Mouse (Mus musculus): ENCODE measurements around the gene Gtf3c5.

Gene Gtf3c5

DNA sequence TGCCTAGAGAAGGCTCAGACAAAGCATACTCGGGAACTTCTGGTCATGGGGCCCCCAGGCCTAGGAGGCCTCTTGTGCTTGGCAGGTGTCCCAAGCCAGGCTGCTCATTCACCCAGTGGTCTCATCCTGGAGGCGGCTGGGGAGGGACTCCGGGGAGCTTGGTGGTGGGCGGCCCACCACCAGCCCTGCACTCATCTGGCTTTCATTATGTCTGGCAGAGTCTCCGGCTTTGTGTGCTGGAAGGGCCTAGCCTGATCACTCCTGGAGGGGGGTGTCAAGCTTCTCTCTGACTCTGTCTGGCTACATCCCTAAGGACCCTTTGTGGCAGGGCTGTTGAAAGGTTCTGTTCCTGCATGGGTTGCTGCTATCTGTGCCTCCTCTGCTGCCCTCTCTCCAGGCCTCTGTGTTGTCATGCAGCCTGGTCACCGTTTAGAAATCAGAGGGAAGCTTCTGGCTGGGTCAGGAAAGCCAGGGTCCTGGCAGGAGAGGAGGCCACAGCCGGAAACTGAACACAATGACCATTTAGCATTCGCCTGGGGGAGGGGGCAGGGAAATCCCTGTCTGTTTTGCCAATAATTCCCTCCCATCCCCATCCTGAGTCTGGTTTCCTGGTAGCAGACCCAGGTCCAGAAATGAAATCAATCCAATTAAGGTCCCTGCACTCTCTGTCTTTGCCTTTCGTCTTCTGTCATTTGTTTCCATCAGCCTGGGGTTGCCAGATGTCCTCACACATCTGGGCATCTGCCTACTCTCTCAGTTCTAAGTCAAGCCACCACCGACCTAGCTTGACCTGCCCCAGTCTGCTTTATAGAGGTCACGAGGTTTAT is 48.9 kb downstream of the Gtf3c5 start:
- DNase-seq (ENCODE audit: low read depth) = no peak

- DNase-seq (ENCODE audit: low read depth) = no peak
These were observed 49.6 kb downstream of the Gtf3c5 start for GRCm38 (mm10) chr2:28533901-28534435.

GRCm38 (mm10) chr2:28532938-28533771 is 50.4 kb downstream of the Gtf3c5 start:
- DNase-seq (ENCODE audit: low read depth) = peak; percentile 83

- peak; percentile 73 for DNase-seq (ENCODE audit: low read depth)
These were observed 53.2 kb downstream of the Gtf3c5 start for GRCm38 (mm10) chr2:28530311-28530710.

- no peak for DNase-seq (ENCODE audit: low read depth)
These were observed 53.7 kb downstream of the Gtf3c5 start for GRCm38 (mm10) chr2:28529856-28530255.

GRCm38 (mm10) chr2:28528354-28528730 is 55.2 kb downstream of the Gtf3c5 start:
- no peak for DNase-seq (ENCODE audit: low read depth)

- no peak for DNase-seq (ENCODE audit: low read depth)
These were observed 55.9 kb downstream of the Gtf3c5 start for GRCm38 (mm10) chr2:28527436-28528353.

DNA sequence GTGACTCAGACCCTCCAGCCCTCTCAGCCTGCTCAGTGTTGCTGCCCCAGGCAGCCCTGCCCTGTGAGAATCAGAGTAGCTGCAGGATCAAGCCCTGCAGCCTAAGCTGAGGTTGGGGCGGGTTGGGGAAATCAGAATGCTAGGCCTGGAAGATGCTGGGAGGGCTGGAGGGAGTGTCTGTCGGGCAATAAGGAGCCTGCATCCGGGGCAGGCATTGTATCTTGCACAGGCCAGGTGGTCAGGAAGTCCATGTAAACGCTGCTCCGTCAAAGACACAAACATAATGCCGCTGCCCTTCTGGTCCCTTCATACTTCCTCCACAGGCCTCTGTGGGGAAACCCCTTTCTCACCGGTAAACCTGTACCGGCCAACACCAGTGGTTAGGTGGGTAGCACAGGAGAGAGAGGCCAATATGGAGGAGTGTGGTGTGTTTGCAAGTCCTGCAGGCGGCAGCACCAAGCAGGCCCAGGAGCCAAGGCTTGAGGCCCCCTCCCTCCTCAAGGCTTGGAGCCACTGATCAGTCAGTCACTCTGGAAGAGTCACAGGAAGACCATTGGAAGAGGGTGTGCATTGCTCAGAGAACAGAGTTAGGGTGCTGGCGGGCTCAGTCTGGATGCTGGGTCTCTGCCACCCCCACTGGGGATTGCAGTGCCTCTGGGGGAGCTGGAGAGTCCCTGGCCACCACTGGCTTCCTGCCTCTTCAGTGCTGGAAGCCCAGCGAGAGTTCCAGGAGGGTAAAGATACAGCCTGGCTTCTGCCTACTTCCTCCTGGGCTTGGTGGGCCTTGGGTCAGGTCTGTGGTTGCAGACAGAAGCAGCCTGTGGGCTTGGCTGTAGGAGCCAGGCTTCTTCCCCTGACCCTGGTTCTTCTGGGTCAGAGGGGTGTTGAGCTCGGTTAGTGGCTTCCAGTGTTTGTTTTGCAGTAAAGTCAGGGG is 57.3 kb downstream of the Gtf3c5 start:
- peak; percentile 81 for DNase-seq (ENCODE audit: low read depth)

DNA sequence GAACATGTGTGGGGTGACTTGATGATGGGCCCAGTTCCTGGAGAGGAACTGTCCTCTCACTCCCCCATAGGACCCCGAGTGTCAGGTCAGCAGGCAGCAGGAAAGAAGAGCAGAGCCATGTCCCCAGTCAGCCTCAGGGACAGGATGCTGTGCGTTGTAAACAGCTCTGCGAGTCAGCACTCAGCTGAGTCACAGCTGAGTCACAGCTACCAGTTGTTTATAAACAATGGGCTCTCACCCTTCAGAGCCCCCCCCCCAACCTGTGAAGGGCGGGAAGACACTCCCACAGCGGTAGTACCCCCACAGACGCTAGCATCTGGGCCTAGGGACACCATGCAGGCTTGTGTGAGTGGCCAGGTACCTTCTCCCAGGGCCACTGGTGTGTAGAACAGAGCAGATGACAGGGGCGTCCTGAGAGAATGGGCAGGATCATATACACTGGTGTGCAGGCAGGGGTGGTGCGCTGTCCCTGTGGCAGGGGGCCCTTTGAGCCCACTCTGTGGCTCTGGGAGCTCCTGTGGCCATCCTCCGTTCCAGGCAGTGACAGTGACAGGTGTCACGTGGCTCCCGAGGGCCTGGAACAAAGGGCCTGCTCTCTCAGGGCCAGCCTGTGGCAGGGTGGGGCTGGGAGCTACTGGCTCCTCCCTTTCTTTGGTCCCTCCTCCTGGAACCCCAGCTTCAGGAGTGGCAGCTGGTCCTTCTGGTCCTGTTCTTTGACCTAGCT is 58.2 kb downstream of the Gtf3c5 start:
- no peak for DNase-seq (ENCODE audit: low read depth)

DNA sequence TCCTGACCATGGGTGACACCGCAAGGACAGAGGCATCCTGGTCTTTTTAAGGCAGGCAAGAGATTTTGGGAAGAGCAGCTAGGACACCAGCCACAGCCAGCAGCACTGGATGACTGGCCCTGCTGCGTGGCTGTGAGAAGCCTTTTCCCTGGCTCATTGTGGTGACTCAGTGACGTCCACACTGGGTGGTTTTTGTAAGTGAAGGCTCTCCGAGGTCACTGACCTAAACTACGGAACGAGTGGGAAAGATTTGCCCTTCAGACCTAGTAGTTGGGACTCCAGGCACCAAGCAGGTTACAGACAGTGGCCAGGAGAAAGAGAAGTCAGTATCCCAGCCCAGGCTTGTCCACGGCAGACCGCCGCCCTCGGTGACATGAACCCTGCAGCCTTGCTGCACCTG is 59.1 kb downstream of the Gtf3c5 start:
- no peak for DNase-seq (ENCODE audit: low read depth)

DNA sequence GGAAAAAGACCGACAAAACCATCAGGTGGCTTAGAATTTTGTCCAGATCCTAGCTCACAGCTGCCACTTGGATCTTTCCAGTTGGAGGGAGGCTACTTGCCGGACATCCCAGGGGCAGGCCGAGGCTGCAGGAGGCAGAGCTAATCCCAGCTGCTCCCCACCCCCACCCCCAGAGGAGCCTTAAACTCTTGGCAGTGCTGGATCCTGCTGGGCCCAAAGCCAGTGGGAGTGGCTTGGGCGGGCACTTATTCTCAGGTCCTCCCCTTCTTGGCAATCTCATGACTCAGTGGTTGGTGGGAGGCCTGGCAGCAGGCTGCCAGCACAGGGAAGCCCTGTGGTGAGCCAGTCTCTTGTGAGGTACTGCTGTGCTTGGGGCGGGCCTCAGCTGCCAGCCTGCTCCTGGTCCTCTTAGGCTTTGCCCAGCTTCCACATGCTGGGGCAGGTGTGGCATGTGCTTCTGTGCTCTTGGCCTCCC is 59.9 kb downstream of the Gtf3c5 start:
- peak; percentile 97 for DNase-seq (ENCODE audit: low read depth)

- DNase-seq (ENCODE audit: low read depth) = no peak
These were observed 61.4 kb downstream of the Gtf3c5 start for GRCm38 (mm10) chr2:28522166-28522565.

GRCm38 (mm10) chr2:28521571-28522151 is 61.9 kb downstream of the Gtf3c5 start:
- no peak for DNase-seq (ENCODE audit: low read depth)

GRCm38 (mm10) chr2:28520581-28520980 is 63.0 kb downstream of the Gtf3c5 start:
- no peak for DNase-seq (ENCODE audit: low read depth)

- no peak for DNase-seq (ENCODE audit: low read depth)
These were observed 65.3 kb downstream of the Gtf3c5 start for GRCm38 (mm10) chr2:28518231-28518630.

DNA sequence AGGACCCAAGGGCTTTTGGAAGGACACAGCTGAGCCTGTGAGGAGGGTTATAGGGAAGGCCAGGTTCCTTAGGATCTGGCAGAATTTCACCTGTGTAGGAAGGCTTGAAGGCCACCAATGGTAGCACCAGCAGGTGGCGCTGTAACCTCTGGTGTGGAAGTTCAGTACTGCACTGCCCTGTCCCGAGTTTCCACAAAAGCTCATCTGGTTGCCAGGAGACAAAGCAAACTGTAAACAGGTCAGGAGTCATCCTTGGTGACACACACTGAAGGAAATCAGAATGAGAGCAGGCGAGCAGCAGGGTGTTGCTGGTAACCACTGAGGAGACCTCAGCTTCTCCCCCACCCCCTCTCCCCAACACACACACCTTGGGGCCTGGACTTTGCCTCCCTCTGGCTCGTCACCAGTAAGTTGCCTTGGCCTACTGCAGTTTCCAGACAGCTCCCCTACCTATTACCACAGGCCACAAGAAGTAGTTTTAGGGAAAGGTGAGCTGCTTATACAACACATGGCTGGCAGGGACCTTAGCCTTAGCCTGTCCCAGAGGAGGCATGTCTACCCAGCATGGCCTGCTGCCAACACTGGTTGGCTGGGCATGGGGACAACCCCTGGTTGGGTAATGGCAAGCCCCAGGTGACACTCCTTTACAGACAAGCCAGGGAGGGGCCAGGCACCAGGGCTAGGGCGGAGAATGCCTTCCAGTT is 66.2 kb downstream of the Gtf3c5 start:
- peak; percentile 78 for DNase-seq (ENCODE audit: low read depth)
